Mouse (Mus musculus): ENCODE results near the gene Ern1. TPM values are rescaled to one million over a fixed set of nuclear protein-coding genes. Genes with fewer than 3 reads are reported as not detected.
A peak's percentile ranks its signal among the peaks of the same experiment; 100 is the strongest.
"Not testable (repeated sequence)": the region's sequence is repeated elsewhere in the genome, so short reads cannot be mapped to it uniquely, and the experiment has no call there.

The Ern1 gene
- polyA plus RNA-seq, 1 experiment from 2014 or later, result 3.9 TPM

GRCm38 (mm10) chr11:106502631-106503424 lies 15.2 kb upstream of the Ern1 start:
- Histone ChIP-seq H3K4me2 (no peak overlapping the region), H3K36me3 (peaks cover 28% of the 10 kb centered on the region), H3K27me3 (replicated peaks) (no peaks in the 10 kb centered on the region), H3K27ac (replicated peaks) (peak overlapping the region; percentile 56), H3K4me1 (peaks cover 19% of the 10 kb centered on the region), H3K4me3 (no peak overlapping the region), H3K9me3 (no peaks in the 10 kb centered on the region), H3K9ac (no peak overlapping the region)
- no peak for ATAC-seq (ENCODE audit: extremely low read depth, insufficient number of reproducible peaks, low FRiP score, low TSS enrichment)
- 64% methylated on average over 13 of the region's 13 CpGs for WGBS

- H3K9ac ChIP-seq, result peak overlapping the region; percentile 100
- peak overlapping the region; percentile 94; the same call in 1 of the 2 replicates for H3K4me3 ChIP-seq
Observed at GRCm38 (mm10) chr11:106502159-106502505, 14.5 kb upstream of the Ern1 start.

GRCm38 (mm10) chr11:106501308-106502158 lies 13.9 kb upstream of the Ern1 start:
- H3K4me3 ChIP-seq, result peak overlapping the region; percentile 94
- peak overlapping the region; percentile 100 for H3K9ac ChIP-seq
- ATAC-seq (ENCODE audit: extremely low read depth, insufficient number of reproducible peaks, low FRiP score, low TSS enrichment), result peak; percentile 35; the same call in 1 of the 2 replicates
- H3K9me3 ChIP-seq, result no peaks in the 10 kb centered on the region
- 4% methylated on average over 22 of the region's 22 CpGs for WGBS
- H3K27ac ChIP-seq (replicated peaks), result peak overlapping the region; percentile 99
- peaks cover 16% of the 10 kb centered on the region for H3K36me3 ChIP-seq
- no peaks in the 10 kb centered on the region for H3K27me3 ChIP-seq (replicated peaks)
- peak overlapping the region; percentile 78 for H3K4me2 ChIP-seq
- H3K4me1 ChIP-seq, result peaks cover 19% of the 10 kb centered on the region

More at GRCm38 (mm10) chr11:106502159-106502505, 14.5 kb upstream of the Ern1 start:
- Histone ChIP-seq H3K27ac (replicated peaks) (peak overlapping the region; percentile 99), H3K4me1 (peaks cover 19% of the 10 kb centered on the region), H3K36me3 (peaks cover 21% of the 10 kb centered on the region), H3K9me3 (no peaks in the 10 kb centered on the region), H3K27me3 (replicated peaks) (no peaks in the 10 kb centered on the region), H3K4me2 (peak overlapping the region; percentile 78)
- ATAC-seq (ENCODE audit: extremely low read depth, insufficient number of reproducible peaks, low FRiP score, low TSS enrichment), result no peak

GRCm38 (mm10) chr11:106500393-106501307 lies 13.0 kb upstream of the Ern1 start:
- peak overlapping the region; percentile 94 for H3K4me3 ChIP-seq
- peak; percentile 93 for ATAC-seq (ENCODE audit: extremely low read depth, insufficient number of reproducible peaks, low FRiP score, low TSS enrichment)
- H3K4me1 ChIP-seq, result peaks cover 19% of the 10 kb centered on the region
- H3K27me3 ChIP-seq (replicated peaks), result no peaks in the 10 kb centered on the region
- peak overlapping the region; percentile 99 for H3K27ac ChIP-seq (replicated peaks)
- H3K4me2 ChIP-seq, result peak overlapping the region; percentile 78
- H3K36me3 ChIP-seq, result peaks cover 8% of the 10 kb centered on the region; the same call in 1 of the 2 replicates
- WGBS, result under 1% methylated on average over 52 of the region's 55 CpGs
- peak overlapping the region; percentile 100 for H3K9ac ChIP-seq
- H3K9me3 ChIP-seq, result no peaks in the 10 kb centered on the region

- H3K9ac ChIP-seq, result 0 out of 2 replicates have a peak overlapping the region, but pooled peaks have one; percentile 28
- H3K36me3 ChIP-seq, result peaks cover 6% of the 10 kb centered on the region; the same call in 1 of the 2 replicates
Observed at GRCm38 (mm10) chr11:106498739-106499379, 11.2 kb upstream of the Ern1 start.

GRCm38 (mm10) chr11:106497926-106498325 lies 10.3 kb upstream of the Ern1 start:
- no peaks in the 10 kb centered on the region; the same call in 1 of the 2 replicates for H3K36me3 ChIP-seq
- no peak overlapping the region for H3K4me2 ChIP-seq
- no peak overlapping the region for H3K9ac ChIP-seq
- H3K4me1 ChIP-seq, result peaks cover 19% of the 10 kb centered on the region
- 84% methylated on average over 2 of the region's 2 CpGs for WGBS
- H3K27me3 ChIP-seq (replicated peaks), result no peaks in the 10 kb centered on the region
- H3K9me3 ChIP-seq, result no peaks in the 10 kb centered on the region
- H3K27ac ChIP-seq (replicated peaks), result no peak overlapping the region
- ATAC-seq (ENCODE audit: extremely low read depth, insufficient number of reproducible peaks, low FRiP score, low TSS enrichment), result no peak
- no peak overlapping the region for H3K4me3 ChIP-seq

More at GRCm38 (mm10) chr11:106498739-106499379, 11.2 kb upstream of the Ern1 start:
- 25% methylated on average over 4 of the region's 4 CpGs for WGBS
- Histone ChIP-seq H3K4me2 (no peak overlapping the region), H3K9me3 (no peaks in the 10 kb centered on the region), H3K4me1 (peaks cover 19% of the 10 kb centered on the region), H3K27me3 (replicated peaks) (no peaks in the 10 kb centered on the region), H3K27ac (replicated peaks) (no peak overlapping the region), H3K4me3 (no peak overlapping the region)
- no peak for ATAC-seq (ENCODE audit: extremely low read depth, insufficient number of reproducible peaks, low FRiP score, low TSS enrichment)

GRCm38 (mm10) chr11:106497009-106497408 lies 9.4 kb upstream of the Ern1 start:
- peaks cover 18% of the 10 kb centered on the region for H3K4me1 ChIP-seq
- WGBS, result 96% methylated on average over 2 of the region's 2 CpGs
- H3K27ac ChIP-seq (replicated peaks); H3K9ac ChIP-seq; H3K36me3 ChIP-seq; H3K27me3 ChIP-seq (replicated peaks); H3K4me3 ChIP-seq; H3K9me3 ChIP-seq; ATAC-seq (ENCODE audit: extremely low read depth, insufficient number of reproducible peaks, low FRiP score, low TSS enrichment); H3K4me2 ChIP-seq: not testable (repeated sequence)

GRCm38 (mm10) chr11:106492984-106493669 lies 5.5 kb upstream of the Ern1 start:
- 69% methylated on average over 7 of the region's 7 CpGs for WGBS
- Histone ChIP-seq H3K27ac (replicated peaks) (no peak overlapping the region), H3K9me3 (no peaks in the 10 kb centered on the region), H3K27me3 (replicated peaks) (no peaks in the 10 kb centered on the region), H3K4me3 (no peak overlapping the region), H3K9ac (no peak overlapping the region; the same call in 1 of the 2 replicates), H3K4me1 (peaks cover 6% of the 10 kb centered on the region), H3K36me3 (no peaks in the 10 kb centered on the region), H3K4me2 (no peak overlapping the region)
- no peak for ATAC-seq (ENCODE audit: extremely low read depth, insufficient number of reproducible peaks, low FRiP score, low TSS enrichment)

GRCm38 (mm10) chr11:106491393-106491792 lies 3.7 kb upstream of the Ern1 start:
- WGBS, result 2% methylated on average over 3 of the region's 3 CpGs
- Histone ChIP-seq H3K4me3 (no peak overlapping the region), H3K9ac (no peak overlapping the region)

GRCm38 (mm10) chr11:106490600-106490999 lies 2.9 kb upstream of the Ern1 start:
- H3K36me3 ChIP-seq; H3K9ac ChIP-seq; H3K27ac ChIP-seq (replicated peaks); H3K4me3 ChIP-seq; H3K4me2 ChIP-seq; H3K9me3 ChIP-seq; ATAC-seq (ENCODE audit: extremely low read depth, insufficient number of reproducible peaks, low FRiP score, low TSS enrichment); H3K27me3 ChIP-seq (replicated peaks): not testable (repeated sequence)
- H3K4me1 ChIP-seq, result peaks cover 18% of the 10 kb centered on the region
- 85% methylated on average over 6 of the region's 6 CpGs for WGBS

More at GRCm38 (mm10) chr11:106491393-106491792, 3.7 kb upstream of the Ern1 start:
- no peaks in the 10 kb centered on the region for H3K27me3 ChIP-seq (replicated peaks)
- no peak overlapping the region for H3K27ac ChIP-seq (replicated peaks)
- H3K4me2 ChIP-seq, result no peak overlapping the region
- no peaks in the 10 kb centered on the region for H3K36me3 ChIP-seq
- H3K9me3 ChIP-seq, result no peaks in the 10 kb centered on the region
- ATAC-seq (ENCODE audit: extremely low read depth, insufficient number of reproducible peaks, low FRiP score, low TSS enrichment), result no peak
- H3K4me1 ChIP-seq, result peaks cover 11% of the 10 kb centered on the region

Data from heart, embryonic 13.5 days (tissue).